Mouse (Mus musculus): ENCODE results near the gene Scin. TPM values are rescaled to one million over a fixed set of nuclear protein-coding genes. Genes with fewer than 3 reads are reported as not detected.
"Not testable (repeated sequence)": the region's sequence is repeated elsewhere in the genome, so short reads cannot be mapped to it uniquely, and the experiment has no call there.

The Scin gene
- 0.06 and 0.13 TPM in 2 replicates for polyA plus RNA-seq (2012; rRNA removed)

GRCm38 (mm10) chr12:40133573-40134271 is at the start of gene Scin:
Gene Scin, minus strand, starts transcription at chr12:40134228.
- H3K4me3 ChIP-seq (ENCODE audit: insufficient read depth, low read length) = peak within 1 kb of the TSS; percentile 8; the same call in 1 of the 2 replicates

DNA sequence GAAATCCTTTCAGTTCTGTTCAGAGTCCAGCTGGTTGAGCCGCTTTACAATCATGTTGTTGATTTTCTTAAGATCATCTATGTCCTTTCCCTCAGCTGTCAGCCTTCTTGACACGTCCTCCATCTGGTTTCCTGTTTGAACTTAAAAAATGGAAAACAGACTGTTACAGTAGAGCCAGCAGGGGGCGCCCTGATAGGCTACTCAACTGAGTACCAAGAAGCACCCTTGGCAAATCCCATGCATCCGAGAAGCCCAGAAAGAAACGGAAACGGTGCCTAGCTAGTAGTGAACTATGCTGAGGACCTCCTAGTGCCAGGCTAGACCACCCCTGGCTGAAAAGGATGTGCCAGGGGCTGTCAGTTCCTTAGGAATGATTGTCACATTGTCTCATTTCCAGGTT is 43.1 kb upstream of the Scin start:
- Histone ChIP-seq H3K4me3 (ENCODE audit: insufficient read depth, low read length) (no peak overlapping the region), H3K4me1 (ENCODE audit: control insufficient read depth, insufficient read depth, low read length) (no peaks in the 10 kb centered on the region), H3K27ac (ENCODE audit: insufficient read depth, low read length) (no peak overlapping the region)
- no peak for TF ChIP-seq POLR2A (IDR thresholded peaks at IDR 0.05; ENCODE audit: extremely low read depth, insufficient read depth, low read length)
- TF ChIP-seq CTCF (IDR thresholded peaks at IDR 0.05; ENCODE audit: extremely low read depth, insufficient read depth, low read length) = 0 out of 2 replicates have a peak, but pooled peaks have one; percentile 13

More at GRCm38 (mm10) chr12:40133573-40134271, at the start of gene Scin:
- TF ChIP-seq POLR2A (IDR thresholded peaks at IDR 0.05; ENCODE audit: extremely low read depth, insufficient read depth, low read length) = no peak
- Histone ChIP-seq H3K4me1 (ENCODE audit: control insufficient read depth, insufficient read depth, low read length) (no peaks in the 10 kb centered on the region; the same call in 1 of the 2 replicates), H3K27ac (ENCODE audit: insufficient read depth, low read length) (no peak within 1 kb of the TSS)

- no peak overlapping the region for H3K4me3 ChIP-seq (ENCODE audit: insufficient read depth, low read length)
- TF ChIP-seq POLR2A (IDR thresholded peaks at IDR 0.05; ENCODE audit: extremely low read depth, insufficient read depth, low read length) = no peak
- no peak overlapping the region for H3K27ac ChIP-seq (ENCODE audit: insufficient read depth, low read length)
- no peaks in the 10 kb centered on the region for H3K4me1 ChIP-seq (ENCODE audit: control insufficient read depth, insufficient read depth, low read length)
Observed at GRCm38 (mm10) chr12:40176158-40176557, 42.1 kb upstream of the Scin start.

DNA sequence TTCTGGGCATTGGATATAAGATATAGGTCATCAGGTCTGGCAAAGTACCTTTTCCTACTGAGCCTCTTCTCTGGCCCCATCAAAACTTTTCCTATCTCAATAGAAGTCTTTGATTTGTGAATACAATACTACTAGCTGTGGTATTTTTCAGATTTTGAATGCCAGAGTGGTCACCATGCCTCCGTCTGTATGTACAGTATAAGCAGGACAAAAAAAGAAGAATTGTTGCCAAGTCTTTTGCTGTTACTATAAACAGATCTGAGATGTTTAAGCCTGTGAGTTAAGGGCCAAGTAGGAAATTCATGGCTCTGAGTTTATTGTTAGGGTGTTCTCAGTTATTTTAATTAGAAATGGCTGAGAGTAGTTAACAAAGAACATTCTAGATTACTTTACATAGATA is 41.1 kb upstream of the Scin start:
- not testable (repeated sequence) for H3K4me1 ChIP-seq (ENCODE audit: control insufficient read depth, insufficient read depth, low read length); H3K27ac ChIP-seq (ENCODE audit: insufficient read depth, low read length); H3K4me3 ChIP-seq (ENCODE audit: insufficient read depth, low read length)

- Histone ChIP-seq H3K4me3 (ENCODE audit: insufficient read depth, low read length) (no peak overlapping the region), H3K4me1 (ENCODE audit: control insufficient read depth, insufficient read depth, low read length) (no peaks in the 10 kb centered on the region), H3K27ac (ENCODE audit: insufficient read depth, low read length) (no peak overlapping the region)
- TF ChIP-seq POLR2A (IDR thresholded peaks at IDR 0.05; ENCODE audit: extremely low read depth, insufficient read depth, low read length) (no peak), CTCF (IDR thresholded peaks at IDR 0.05; ENCODE audit: extremely low read depth, insufficient read depth, low read length) (no peak)
Observed at GRCm38 (mm10) chr12:40171637-40172036, 37.6 kb upstream of the Scin start.

GRCm38 (mm10) chr12:40169675-40170074 is 35.6 kb upstream of the Scin start:
- Histone ChIP-seq H3K27ac (ENCODE audit: insufficient read depth, low read length) (no peak overlapping the region), H3K4me1 (ENCODE audit: control insufficient read depth, insufficient read depth, low read length) (no peaks in the 10 kb centered on the region), H3K4me3 (ENCODE audit: insufficient read depth, low read length) (no peak overlapping the region)
- TF ChIP-seq POLR2A (IDR thresholded peaks at IDR 0.05; ENCODE audit: extremely low read depth, insufficient read depth, low read length) = no peak
- no peak for TF ChIP-seq CTCF (IDR thresholded peaks at IDR 0.05; ENCODE audit: extremely low read depth, insufficient read depth, low read length)

DNA sequence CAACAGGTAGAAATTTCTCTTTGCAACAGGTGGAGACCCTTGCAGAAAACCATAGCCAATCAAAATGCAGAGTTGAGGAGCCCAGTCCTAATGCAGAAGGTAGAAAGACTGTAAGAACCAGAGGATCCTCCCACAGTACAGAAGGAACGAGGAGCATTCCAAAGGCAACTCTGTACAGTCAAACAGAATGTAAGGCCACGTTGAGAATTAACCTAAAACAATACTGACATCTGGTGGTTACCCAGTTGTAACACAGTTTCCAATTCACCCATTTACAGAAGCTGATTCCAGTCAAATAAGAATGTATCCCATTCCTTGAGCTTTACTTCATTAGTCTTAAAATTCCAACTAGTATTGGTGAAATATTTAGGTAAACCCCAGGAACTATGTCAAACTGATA is 30.6 kb upstream of the Scin start:
- TF ChIP-seq CTCF (IDR thresholded peaks at IDR 0.05; ENCODE audit: extremely low read depth, insufficient read depth, low read length) = peak; percentile 26; the same call in 1 of the 2 replicates
- no peak for TF ChIP-seq POLR2A (IDR thresholded peaks at IDR 0.05; ENCODE audit: extremely low read depth, insufficient read depth, low read length)
- no peak overlapping the region for H3K4me3 ChIP-seq (ENCODE audit: insufficient read depth, low read length)
- no peak overlapping the region for H3K27ac ChIP-seq (ENCODE audit: insufficient read depth, low read length)
- no peaks in the 10 kb centered on the region for H3K4me1 ChIP-seq (ENCODE audit: control insufficient read depth, insufficient read depth, low read length)

- TF ChIP-seq POLR2A (IDR thresholded peaks at IDR 0.05; ENCODE audit: extremely low read depth, insufficient read depth, low read length) (no peak), CTCF (IDR thresholded peaks at IDR 0.05; ENCODE audit: extremely low read depth, insufficient read depth, low read length) (no peak)
- Histone ChIP-seq H3K4me3 (ENCODE audit: insufficient read depth, low read length) (no peak overlapping the region), H3K27ac (ENCODE audit: insufficient read depth, low read length) (no peak overlapping the region), H3K4me1 (ENCODE audit: control insufficient read depth, insufficient read depth, low read length) (no peaks in the 10 kb centered on the region)
Observed at GRCm38 (mm10) chr12:40160777-40161176, 26.7 kb upstream of the Scin start.

GRCm38 (mm10) chr12:40154188-40154587 is 20.2 kb upstream of the Scin start:
- TF ChIP-seq POLR2A (IDR thresholded peaks at IDR 0.05; ENCODE audit: extremely low read depth, insufficient read depth, low read length) (no peak), CTCF (IDR thresholded peaks at IDR 0.05; ENCODE audit: extremely low read depth, insufficient read depth, low read length) (no peak)
- Histone ChIP-seq H3K4me1 (ENCODE audit: control insufficient read depth, insufficient read depth, low read length) (no peaks in the 10 kb centered on the region), H3K4me3 (ENCODE audit: insufficient read depth, low read length) (no peak overlapping the region), H3K27ac (ENCODE audit: insufficient read depth, low read length) (no peak overlapping the region)

DNA sequence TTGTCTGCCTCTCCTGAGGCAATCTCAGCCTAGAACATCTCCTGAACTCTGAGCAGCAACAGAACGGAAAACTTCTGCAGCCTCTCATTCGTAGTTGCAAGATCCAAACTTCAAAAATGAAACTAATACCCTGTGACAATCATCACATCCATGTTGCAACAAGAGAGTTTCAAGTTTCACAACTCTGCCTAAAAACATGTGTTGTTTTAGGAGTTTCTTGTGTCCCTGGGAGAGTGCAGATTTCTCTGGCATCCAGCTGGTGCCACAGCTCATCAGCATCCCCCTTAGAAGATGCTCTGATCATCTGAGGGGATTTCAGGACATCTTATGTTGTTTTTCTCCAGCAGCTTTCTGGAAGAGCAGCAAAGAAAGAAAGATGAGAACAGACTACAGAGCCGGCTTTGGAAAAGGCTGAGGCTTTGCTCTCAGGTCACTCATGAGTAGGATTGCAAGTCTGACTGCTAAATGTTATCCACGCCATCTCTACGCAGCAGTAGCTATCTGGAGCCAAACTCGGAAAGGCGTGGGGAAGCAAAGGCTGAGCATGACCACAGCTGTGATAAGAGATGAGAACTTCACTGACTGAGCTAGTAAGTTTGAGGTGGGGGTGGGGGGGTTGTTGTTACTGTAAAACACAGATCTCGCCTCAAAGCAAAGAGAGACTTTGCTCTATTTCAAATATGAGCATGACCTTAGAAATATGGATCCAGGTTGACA is 18.5 kb upstream of the Scin start:
- no peak overlapping the region for H3K4me3 ChIP-seq (ENCODE audit: insufficient read depth, low read length)
- no peaks in the 10 kb centered on the region for H3K4me1 ChIP-seq (ENCODE audit: control insufficient read depth, insufficient read depth, low read length)
- no peak overlapping the region for H3K27ac ChIP-seq (ENCODE audit: insufficient read depth, low read length)
- TF ChIP-seq CTCF (IDR thresholded peaks at IDR 0.05; ENCODE audit: extremely low read depth, insufficient read depth, low read length) = no peak
- TF ChIP-seq POLR2A (IDR thresholded peaks at IDR 0.05; ENCODE audit: extremely low read depth, insufficient read depth, low read length) = no peak

Data from cortical plate, adult 2 months (tissue).